Mouse (Mus musculus): ENCODE results near the gene Gm5640. TPM values are rescaled to one million over a fixed set of nuclear protein-coding genes. Genes with fewer than 3 reads are reported as not detected.
"Not testable (repeated sequence)": the region's sequence is repeated elsewhere in the genome, so short reads cannot be mapped to it uniquely, and the experiment has no call there.

The Gm5640 gene
- total RNA-seq (2021), result under 1 TPM; 0.10 to 0.12 TPM
- long read RNA-seq, experiment 1, result 0 reads
- long read RNA-seq, experiment 2, result 0 reads

GRCm38 (mm10) chrX:74645466-74646323 is at the start of gene Gm5640:
TSS of gene Gm5640 (minus strand) at chrX:74645635.
- DNase-seq; intact Hi-C loops (cut with DNase I): not testable (repeated sequence)

GRCm38 (mm10) chrX:74646393-74646792 is 958 bp upstream of the Gm5640 start:
- DNase-seq; intact Hi-C loops (cut with DNase I): not testable (repeated sequence)

- intact Hi-C loops (cut with DNase I), result no loop called here
- no peak for DNase-seq
Observed at GRCm38 (mm10) chrX:74592379-74592778, 53.1 kb downstream of the Gm5640 start, which contains the start of gene Olfr1325. TSS of gene Olfr1325 (plus strand) at chrX:74592679.

Other genes starting within 250 kb of the Gm5640 start
- gene G6pdx, start 216.4 kb downstream of the Gm5640 start, total RNA-seq (2021), result 1 to 10 TPM; 6.7 to 8.0 TPM
- not detected for gene Gm6880, start 164.2 kb downstream of the Gm5640 start, total RNA-seq (2021)
- not detected for gene Olfr1326-ps1, start 70.7 kb downstream of the Gm5640 start, total RNA-seq (2021)
- gene Olfr1325, start 53.0 kb downstream of the Gm5640 start, total RNA-seq (2021), result not detected
- gene Gm6890, start 95.3 kb upstream of the Gm5640 start, total RNA-seq (2021), result not detected
- gene Gm5936, start 191.6 kb upstream of the Gm5640 start, total RNA-seq (2021), result under 1 TPM in 1 of 2 experiments, not detected in 1; 0.14 TPM